Mouse (Mus musculus) midbrain, embryonic 10.5 days (tissue): Measurements from ENCODE around the gene Rcl1. TPM values are rescaled to one million over a fixed set of nuclear protein-coding genes. Genes with fewer than 3 reads are reported as not detected.

Experiments used
- DNase-seq: peaks from one replicate; pipeline ENCODE4 v3.0.0-alpha.2; 2017; ENCODE audit warnings: low spot score
- H3K27ac ChIP-seq: fragments of 300-500 bp; sonication (generic); replicated peaks from 2 replicates; pipeline ENCODE4 v1.5.1; 2016; ENCODE audit warnings: mild to moderate bottlenecking
- H3K27me3 ChIP-seq: fragments of 300-500 bp; sonication (generic); 2 replicates; pipeline ENCODE4 v1.6.1; 2016; ENCODE audit warnings: low read depth, mild to moderate bottlenecking; ENCODE audit not compliant: poor library complexity, severe bottlenecking
- H3K36me3 ChIP-seq: fragments of 300-500 bp; sonication (generic); 2 replicates; pipeline ENCODE4 v1.6.1; 2016; ENCODE audit warnings: mild to moderate bottlenecking, moderate library complexity
- H3K4me1 ChIP-seq: fragments of 300-500 bp; sonication (generic); 2 replicates; pipeline ENCODE4 v1.6.1; 2016
- H3K4me3 ChIP-seq: fragments of 300-500 bp; sonication (generic); 2 replicates; pipeline ENCODE4 v1.5.1; 2016; ENCODE audit warnings: mild to moderate bottlenecking, moderate library complexity
- H3K9me3 ChIP-seq: fragments of 300-500 bp; sonication (generic); replicated peaks from 2 replicates; pipeline ENCODE4 v1.6.1; 2016; ENCODE audit warnings: mild to moderate bottlenecking
- WGBS: fragments of 180-500 bp; shearing (Covaris S2); methylation state at CpG from one replicate; pipeline ENCODE4 v1.1.7; 2016; 5-methylcytosine and 5-hydroxymethylcytosine counted together
- polyA plus RNA-seq: library from polyadenylated mRNA; unstranded; fragments of >200 nt; fragmentation: Nextera tagmentation; extraction: Ambion mirVana; gene quantifications from 2 replicates; pipeline ENCODE4 v1.2.1, GENCODE M21; 2016

Rcl1 gene
- polyA plus RNA-seq, 1 experiment from 2014 or later: 83.0 TPM

GRCm38 (mm10) chr19:29118196-29118595 lies 17.0 kb downstream of the Rcl1 start:
- H3K4me3 ChIP-seq: no peak overlapping the region
- no peak for DNase-seq
- no peaks in the 10 kb centered on the region for H3K27me3 ChIP-seq
- 94% methylated on average over 13 of the region's 13 CpGs for WGBS
- H3K4me1 ChIP-seq: no peaks in the 10 kb centered on the region
- peaks cover 82% of the 10 kb centered on the region for H3K36me3 ChIP-seq
- no peaks in the 10 kb centered on the region for H3K9me3 ChIP-seq
- no peak overlapping the region for H3K27ac ChIP-seq

- WGBS: 92% methylated on average over 6 of the region's 6 CpGs
- H3K36me3 ChIP-seq: peaks cover 87% of the 10 kb centered on the region
Measured at GRCm38 (mm10) chr19:29120311-29120710, 19.1 kb downstream of the Rcl1 start.

GRCm38 (mm10) chr19:29121394-29121793 lies 20.2 kb downstream of the Rcl1 start:
- no peaks in the 10 kb centered on the region for H3K4me1 ChIP-seq
- H3K9me3 ChIP-seq: no peaks in the 10 kb centered on the region
- H3K36me3 ChIP-seq: peaks cover 93% of the 10 kb centered on the region
- WGBS: 91% methylated on average over 9 of the region's 9 CpGs
- no peak overlapping the region for H3K27ac ChIP-seq
- H3K27me3 ChIP-seq: no peaks in the 10 kb centered on the region
- no peak for DNase-seq
- no peak overlapping the region for H3K4me3 ChIP-seq

More at GRCm38 (mm10) chr19:29120311-29120710, 19.1 kb downstream of the Rcl1 start:
- Histone ChIP-seq H3K4me3 (no peak overlapping the region), H3K27me3 (no peaks in the 10 kb centered on the region), H3K4me1 (no peaks in the 10 kb centered on the region), H3K27ac (no peak overlapping the region), H3K9me3 (no peaks in the 10 kb centered on the region)
- DNase-seq: no peak

- peaks cover 83% of the 10 kb centered on the region for H3K36me3 ChIP-seq
- DNase-seq: no peak
- H3K9me3 ChIP-seq: no peaks in the 10 kb centered on the region
- no peaks in the 10 kb centered on the region for H3K27me3 ChIP-seq
- no peak overlapping the region for H3K27ac ChIP-seq
- WGBS: 89% methylated on average over 13 of the region's 13 CpGs
- H3K4me1 ChIP-seq: peaks cover 7% of the 10 kb centered on the region
- H3K4me3 ChIP-seq: no peak overlapping the region
Measured at GRCm38 (mm10) chr19:29124886-29125585, 23.9 kb downstream of the Rcl1 start.

- peaks cover 87% of the 10 kb centered on the region for H3K36me3 ChIP-seq
- H3K27ac ChIP-seq: no peak overlapping the region
- WGBS: 94% methylated on average over 12 of the region's 12 CpGs
- H3K4me1 ChIP-seq: peaks cover 7% of the 10 kb centered on the region
- H3K4me3 ChIP-seq: no peak overlapping the region
- no peaks in the 10 kb centered on the region for H3K9me3 ChIP-seq
- no peak for DNase-seq
- H3K27me3 ChIP-seq: no peaks in the 10 kb centered on the region
Measured at GRCm38 (mm10) chr19:29126347-29127015, 25.3 kb downstream of the Rcl1 start.

GRCm38 (mm10) chr19:29127331-29127730 lies 26.2 kb downstream of the Rcl1 start:
- Histone ChIP-seq H3K9me3 (no peaks in the 10 kb centered on the region), H3K27ac (no peak overlapping the region; the same call in 1 of the 2 replicates), H3K4me1 (peaks cover 7% of the 10 kb centered on the region), H3K4me3 (no peak overlapping the region), H3K27me3 (no peaks in the 10 kb centered on the region), H3K36me3 (peaks cover 87% of the 10 kb centered on the region)
- 59% methylated on average over 6 of the region's 6 CpGs for WGBS
- no peak for DNase-seq

GRCm38 (mm10) chr19:29128217-29128616 lies 27.0 kb downstream of the Rcl1 start:
- no peaks in the 10 kb centered on the region for H3K27me3 ChIP-seq
- no peak overlapping the region for H3K4me3 ChIP-seq
- WGBS: 88% methylated on average over 6 of the region's 6 CpGs
- peaks cover 85% of the 10 kb centered on the region for H3K36me3 ChIP-seq
- no peak for DNase-seq
- peaks cover 7% of the 10 kb centered on the region for H3K4me1 ChIP-seq
- no peaks in the 10 kb centered on the region for H3K9me3 ChIP-seq
- H3K27ac ChIP-seq: no peak overlapping the region

GRCm38 (mm10) chr19:29129551-29129950 lies 28.4 kb downstream of the Rcl1 start:
- Histone ChIP-seq H3K9me3 (no peaks in the 10 kb centered on the region), H3K27ac (no peak overlapping the region), H3K27me3 (no peaks in the 10 kb centered on the region), H3K36me3 (peaks cover 85% of the 10 kb centered on the region), H3K4me3 (no peak overlapping the region), H3K4me1 (peaks cover 7% of the 10 kb centered on the region)
- 96% methylated on average over 5 of the region's 5 CpGs for WGBS
- DNase-seq: no peak

- no peak overlapping the region for H3K27ac ChIP-seq
- H3K27me3 ChIP-seq: no peaks in the 10 kb centered on the region
- DNase-seq: no peak
- no peak overlapping the region for H3K4me3 ChIP-seq
- H3K4me1 ChIP-seq: peaks cover 7% of the 10 kb centered on the region
- 95% methylated on average over 4 of the region's 4 CpGs for WGBS
- peaks cover 84% of the 10 kb centered on the region for H3K36me3 ChIP-seq
- no peaks in the 10 kb centered on the region for H3K9me3 ChIP-seq
Measured at GRCm38 (mm10) chr19:29131171-29131570, 30.0 kb downstream of the Rcl1 start.

- DNase-seq: no peak
- Histone ChIP-seq H3K4me3 (no peak overlapping the region), H3K27me3 (no peaks in the 10 kb centered on the region), H3K4me1 (no peaks in the 10 kb centered on the region), H3K27ac (no peak overlapping the region), H3K36me3 (peaks cover 87% of the 10 kb centered on the region), H3K9me3 (no peaks in the 10 kb centered on the region)
- 91% methylated on average over 11 of the region's 11 CpGs for WGBS
Measured at GRCm38 (mm10) chr19:29134293-29134692, 33.1 kb downstream of the Rcl1 start.

GRCm38 (mm10) chr19:29135172-29135736 lies 34.1 kb downstream of the Rcl1 start:
- peaks cover 82% of the 10 kb centered on the region for H3K36me3 ChIP-seq

GRCm38 (mm10) chr19:29138546-29139270 lies 37.5 kb downstream of the Rcl1 start:
- no peak for DNase-seq
- 96% methylated on average over 10 of the region's 10 CpGs for WGBS
- Histone ChIP-seq H3K27ac (no peak overlapping the region), H3K4me1 (no peaks in the 10 kb centered on the region), H3K36me3 (peaks cover 61% of the 10 kb centered on the region), H3K9me3 (no peaks in the 10 kb centered on the region), H3K27me3 (no peaks in the 10 kb centered on the region), H3K4me3 (no peak overlapping the region)

More at GRCm38 (mm10) chr19:29135172-29135736, 34.1 kb downstream of the Rcl1 start:
- H3K9me3 ChIP-seq: no peaks in the 10 kb centered on the region
- H3K4me3 ChIP-seq: no peak overlapping the region
- no peak for DNase-seq
- WGBS: 87% methylated on average over 11 of the region's 11 CpGs
- H3K4me1 ChIP-seq: no peaks in the 10 kb centered on the region
- H3K27me3 ChIP-seq: no peaks in the 10 kb centered on the region
- H3K27ac ChIP-seq: no peak overlapping the region
